Mouse (Mus musculus): Measurements from ENCODE around the gene Rnf146. TPM values are rescaled to one million over a fixed set of nuclear protein-coding genes. Genes with fewer than 3 reads are reported as not detected.

Rnf146 gene
- total and polyA plus RNA-seq, 3 experiments = 26.3 to 27.2 TPM; not detected in 1

GRCm38 (mm10) chr10:29361464-29362196 lies 612 bp downstream of the Rnf146 start:
- Histone ChIP-seq H3K9me3 (replicated peaks; ENCODE audit: insufficient read depth, low read length) (no peaks in the 10 kb centered on the region), H3K79me2 (ENCODE audit: control insufficient read depth, insufficient read depth, low read length, poor library complexity) (peaks cover 31% of the 10 kb centered on the region), H3K36me3 (ENCODE audit: control insufficient read depth in 1 of 2, insufficient read depth in 2 of 2, low read length in 2 of 2) (peaks cover 0 to 25% of the 10 kb centered on the region in 2 experiments; a peak in 3 of 4 replicates), H3K4me1 (ENCODE audit: control insufficient read depth in 1 of 2, insufficient read depth in 2 of 2, low read length in 2 of 2) (peaks cover 0 to 2% of the 10 kb centered on the region in 2 experiments; a peak in 3 of 4 replicates), H3K4me3 (ENCODE audit: control insufficient read depth in 1 of 2, insufficient read depth in 1 of 2, low read depth in 2 of 2, low read length in 2 of 2) (peak overlapping the region; percentile 94 to 98), H3K27ac (ENCODE audit: control insufficient read depth, low read depth, low read length) (peak overlapping the region; percentile 50), H3K27me3 (ENCODE audit: control insufficient read depth in 1 of 2, insufficient read depth in 2 of 2, low read length in 2 of 2) (no peaks in the 10 kb centered on the region), H3K9ac (ENCODE audit: control insufficient read depth, low read depth, low read length, poor library complexity, severe bottlenecking) (peak overlapping the region; percentile 98)
- peak; percentile 90 for TF ChIP-seq ZMIZ1 (IDR thresholded peaks at IDR 0.05; ENCODE audit: low read depth, low read length)
- TF ChIP-seq RAD21 (IDR thresholded peaks at IDR 0.05; ENCODE audit: low read depth, low read length) = no peak
- TF ChIP-seq SIN3A (IDR thresholded peaks at IDR 0.05; ENCODE audit: low read length) = 0 out of 2 replicates have a peak, but pooled peaks have one; percentile 55
- TF ChIP-seq MXI1 (IDR thresholded peaks at IDR 0.05; ENCODE audit: low read depth, low read length) = no peak; the same call in 1 of the 2 replicates
- no peak for TF ChIP-seq POLR2AphosphoS5 (IDR thresholded peaks at IDR 0.05; ENCODE audit: borderline replicate concordance, low read depth, low read length)
- TF ChIP-seq USF2 (IDR thresholded peaks at IDR 0.05; ENCODE audit: borderline replicate concordance in 1 of 2, insufficient read depth in 1 of 2, low read depth in 1 of 2, low read length in 2 of 2) = peak in 1 of 2 experiments; percentile 75; a peak in 2 of 4 replicates
- TF ChIP-seq TBP (IDR thresholded peaks at IDR 0.05; ENCODE audit: low read depth, low read length) = 0 out of 2 replicates have a peak, but pooled peaks have one; percentile 13
- TF ChIP-seq NRF1 (IDR thresholded peaks at IDR 0.05; ENCODE audit: insufficient read depth, low read depth, low read length, poor library complexity, severe bottlenecking) = peak; percentile 9; the same call in 1 of the 2 replicates
- peak; percentile 95 for TF ChIP-seq USF1 (IDR thresholded peaks at IDR 0.05; ENCODE audit: low read depth, low read length)
- TF ChIP-seq TCF12 (IDR thresholded peaks at IDR 0.05; ENCODE audit: low read depth, low read length) = peak; percentile 43
- no peak for TF ChIP-seq GATA1 (IDR thresholded peaks at IDR 0.05; ENCODE audit: low read depth, low read length)
- no peak; the same call in 1 of the 2 replicates for TF ChIP-seq MAZ (IDR thresholded peaks at IDR 0.05; ENCODE audit: low read depth, low read length)
- TF ChIP-seq MAX (IDR thresholded peaks at IDR 0.05; ENCODE audit: low read length) = peak; percentile 82
- peak; percentile 63; the same call in 1 of the 2 replicates for TF ChIP-seq HCFC1 (IDR thresholded peaks at IDR 0.05; ENCODE audit: low read depth, low read length)
- peak; percentile 76; the same call in 1 of the 2 replicates for TF ChIP-seq BHLHE40 (IDR thresholded peaks at IDR 0.05; ENCODE audit: borderline replicate concordance, low read depth, low read length)
- TF ChIP-seq MEF2A (IDR thresholded peaks at IDR 0.05; ENCODE audit: extremely low read depth, insufficient replicate concordance, low read depth, low read length, poor library complexity, severe bottlenecking) = no peak
- no peak for TF ChIP-seq ETS1 (IDR thresholded peaks at IDR 0.05; ENCODE audit: low read depth, low read length)
- peak; percentile 75 for DNase-seq (ENCODE audit: low read depth, low spot score)

GRCm38 (mm10) chr10:29361095-29361463 lies 1.2 kb downstream of the Rnf146 start:
- Histone ChIP-seq H3K79me2 (ENCODE audit: control insufficient read depth, insufficient read depth, low read length, poor library complexity) (peaks cover 34% of the 10 kb centered on the region), H3K4me3 (ENCODE audit: control insufficient read depth in 1 of 2, insufficient read depth in 1 of 2, low read depth in 2 of 2, low read length in 2 of 2) (peak overlapping the region; percentile 86 to 98), H3K9ac (ENCODE audit: control insufficient read depth, low read depth, low read length, poor library complexity, severe bottlenecking) (peak overlapping the region; percentile 98), H3K36me3 (ENCODE audit: control insufficient read depth in 1 of 2, insufficient read depth in 2 of 2, low read length in 2 of 2) (peaks cover 0 to 25% of the 10 kb centered on the region in 2 experiments; a peak in 3 of 4 replicates), H3K27me3 (ENCODE audit: control insufficient read depth in 1 of 2, insufficient read depth in 2 of 2, low read length in 2 of 2) (no peaks in the 10 kb centered on the region), H3K27ac (ENCODE audit: control insufficient read depth, low read depth, low read length) (peak overlapping the region; percentile 50), H3K9me3 (replicated peaks; ENCODE audit: insufficient read depth, low read length) (no peaks in the 10 kb centered on the region), H3K4me1 (ENCODE audit: control insufficient read depth in 1 of 2, insufficient read depth in 2 of 2, low read length in 2 of 2) (peaks cover 0 to 2% of the 10 kb centered on the region in 2 experiments; a peak in 3 of 4 replicates)
- TF ChIP-seq ZC3H11A (IDR thresholded peaks at IDR 0.05; ENCODE audit: low read depth, low read length) = no peak
- TF ChIP-seq SIN3A (IDR thresholded peaks at IDR 0.05; ENCODE audit: low read length) = peak; percentile 71
- no peak for TF ChIP-seq POLR2A (IDR thresholded peaks at IDR 0.05; ENCODE audit: control insufficient read depth in 1 of 2, insufficient read depth in 1 of 2, low read depth in 1 of 2, low read length in 2 of 2, poor library complexity in 1 of 2)
- no peak for TF ChIP-seq POLR2AphosphoS5 (IDR thresholded peaks at IDR 0.05; ENCODE audit: borderline replicate concordance, low read depth, low read length)
- no peak for TF ChIP-seq SMC3 (IDR thresholded peaks at IDR 0.05; ENCODE audit: low read depth, low read length)
- 0 out of 2 replicates have a peak, but pooled peaks have one; percentile 15 for TF ChIP-seq MXI1 (IDR thresholded peaks at IDR 0.05; ENCODE audit: low read depth, low read length)
- no peak for TF ChIP-seq E2F4 (IDR thresholded peaks at IDR 0.05; ENCODE audit: borderline replicate concordance, low read depth, low read length)
- TF ChIP-seq ZNF384 (IDR thresholded peaks at IDR 0.05; ENCODE audit: low read depth, low read length) = peak; percentile 82
- TF ChIP-seq MYC (IDR thresholded peaks at IDR 0.05; ENCODE audit: low read depth, low read length) = no peak
- TF ChIP-seq MYB (IDR thresholded peaks at IDR 0.05; ENCODE audit: low read depth, low read length) = no peak
- TF ChIP-seq GATA1 (IDR thresholded peaks at IDR 0.05; ENCODE audit: low read depth, low read length) = no peak
- no peak for TF ChIP-seq MAFK (IDR thresholded peaks at IDR 0.05; ENCODE audit: borderline replicate concordance, low read depth, low read length)
- no peak for TF ChIP-seq TBP (IDR thresholded peaks at IDR 0.05; ENCODE audit: low read depth, low read length)
- no peak for DNase-seq (ENCODE audit: low read depth, low spot score)

Data from MEL (cell line).